Mouse (Mus musculus) cerebellum, adult 2 months (tissue): ENCODE data around the gene Hmga1.

Experiments used
- CTCF ChIP-seq: fragments of 200-500 bp; IDR thresholded peaks from 2 replicates; pipeline ENCODE4 v1.5.1; 2011; ENCODE audit warnings: low read depth, mild to moderate bottlenecking, control low read depth, low read length, moderate library complexity, borderline replicate concordance; ENCODE audit not compliant: insufficient read depth
- POLR2A ChIP-seq: fragments of 200-500 bp; IDR thresholded peaks from 2 replicates; pipeline ENCODE4 v1.6.1; 2011; ENCODE audit warnings: low read length, control low read depth, borderline replicate concordance; ENCODE audit not compliant: insufficient read depth

DNA sequence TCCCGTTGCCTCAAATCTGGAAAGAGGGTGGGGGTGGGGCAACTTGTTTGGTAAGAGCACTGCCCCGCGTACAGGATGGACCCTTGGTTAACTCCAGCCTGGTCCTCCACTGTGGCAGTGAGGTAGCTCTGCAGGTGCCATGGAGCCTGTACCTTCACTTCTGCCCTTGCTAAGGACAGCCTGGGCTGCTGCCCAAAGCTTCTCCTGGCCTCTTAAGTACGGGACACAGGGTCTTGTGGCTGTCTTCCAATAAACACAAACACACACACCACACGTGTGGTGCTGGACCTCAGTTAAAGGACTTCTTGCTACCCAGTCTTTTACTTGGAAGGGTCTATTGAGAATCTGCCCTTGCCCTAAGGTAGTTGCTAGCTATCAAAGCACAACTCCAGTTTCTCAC, 2.5 kb downstream of the Hmga1 start:
- TF ChIP-seq CTCF (no peak), POLR2A (no peak)
